Mouse (Mus musculus): Measurements from ENCODE around the gene Nckap5. TPM values are rescaled to one million over a fixed set of nuclear protein-coding genes. Genes with fewer than 3 reads are reported as not detected.

Gene Nckap5
- 1.5 TPM for polyA plus RNA-seq (2017; shearing (Covaris generic))

GRCm38 (mm10) chr1:126830031-126830927 lies at the start of gene Nckap5:
TSS of gene Nckap5 (minus strand) at chr1:126830799.

GRCm38 (mm10) chr1:125912601-125913600 lies 917.7 kb downstream of the Nckap5 start, which contains the start of gene Lypd1:
TSS of gene Lypd1 (minus strand) at chr1:125913101.

All from CD4-positive, CD25-positive, alpha-beta regulatory T cell (primary cell).